Mouse (Mus musculus) hindbrain, embryonic 15.5 days (tissue): ENCODE results near the gene Olfr286. TPM values are rescaled to one million over a fixed set of nuclear protein-coding genes. Genes with fewer than 3 reads are reported as not detected.

Experiments used
- ATAC-seq: fragments of 200-750 bp; cut with Nextera tagmentation; 2 replicates; pipeline ENCODE4 v1.8.0; 2017; ENCODE audit warnings: low read depth, moderate number of reproducible peaks, moderate TSS enrichment; ENCODE audit not compliant: low FRiP score
- H3K27ac ChIP-seq: fragments of 300-500 bp; sonication (generic); replicated peaks from 2 replicates; pipeline ENCODE4 v1.5.1; 2015; ENCODE audit warnings: mild to moderate bottlenecking, inconsistent platforms
- H3K27me3 ChIP-seq: fragments of 300-500 bp; sonication (generic); 2 replicates; pipeline ENCODE4 v1.6.1; 2015; ENCODE audit warnings: control low read depth, inconsistent platforms
- H3K36me3 ChIP-seq: fragments of 300-500 bp; sonication (generic); 2 replicates; pipeline ENCODE4 v1.6.1; 2015; ENCODE audit warnings: control low read depth, inconsistent platforms
- H3K4me1 ChIP-seq: fragments of 300-500 bp; sonication (generic); replicated peaks from 2 replicates; pipeline ENCODE4 v1.6.1; 2015; ENCODE audit warnings: control low read depth, inconsistent platforms
- H3K4me2 ChIP-seq: fragments of 300-500 bp; sonication (generic); 2 replicates; pipeline ENCODE4 v1.6.1; 2015; ENCODE audit warnings: moderate library complexity, mild to moderate bottlenecking, inconsistent platforms
- H3K4me3 ChIP-seq: fragments of 300-500 bp; sonication (generic); 2 replicates; pipeline ENCODE4 v1.5.1; 2015; ENCODE audit warnings: mild to moderate bottlenecking, inconsistent platforms
- H3K9ac ChIP-seq: fragments of 300-500 bp; sonication (generic); 2 replicates; pipeline ENCODE4 v1.6.1; 2015; ENCODE audit warnings: inconsistent platforms
- H3K9me3 ChIP-seq: fragments of 300-500 bp; sonication (generic); 2 replicates; pipeline ENCODE4 v1.6.1; 2016; ENCODE audit warnings: control low read depth, inconsistent platforms
- WGBS: fragments of 180-500 bp; shearing (Covaris S2); methylation state at CpG from one replicate; pipeline ENCODE4 v1.1.7; 2015; 5-methylcytosine and 5-hydroxymethylcytosine counted together
- polyA plus RNA-seq: library from polyadenylated mRNA; unstranded; fragments of >200 nt; fragmentation: Nextera tagmentation; extraction: Ambion mirVana; gene quantifications from 2 replicates; pipeline ENCODE4 v1.2.1, GENCODE M21; 2015

Gene Olfr286
- polyA plus RNA-seq, result not detected in 2 replicates

GRCm38 (mm10) chr15:98234350-98234749 is at the start of gene Olfr286:
TSS of gene Olfr286 (minus strand) at chr15:98234450.
- ATAC-seq, result no peak
- Histone ChIP-seq H3K4me3 (no peak within 1 kb of the TSS), H3K36me3 (no peaks in the 10 kb centered on the region), H3K9me3 (no peaks in the 10 kb centered on the region), H3K4me1 (no peaks in the 10 kb centered on the region), H3K27ac (no peak within 1 kb of the TSS), H3K4me2 (no peak within 1 kb of the TSS), H3K27me3 (no peaks in the 10 kb centered on the region), H3K9ac (no peak within 1 kb of the TSS)
- 90% methylated on average over 4 of the region's 4 CpGs for WGBS

- Histone ChIP-seq H3K27ac (no peak overlapping the region), H3K27me3 (no peaks in the 10 kb centered on the region)
Measured at GRCm38 (mm10) chr15:98257776-98258175, 23.5 kb upstream of the Olfr286 start.

DNA sequence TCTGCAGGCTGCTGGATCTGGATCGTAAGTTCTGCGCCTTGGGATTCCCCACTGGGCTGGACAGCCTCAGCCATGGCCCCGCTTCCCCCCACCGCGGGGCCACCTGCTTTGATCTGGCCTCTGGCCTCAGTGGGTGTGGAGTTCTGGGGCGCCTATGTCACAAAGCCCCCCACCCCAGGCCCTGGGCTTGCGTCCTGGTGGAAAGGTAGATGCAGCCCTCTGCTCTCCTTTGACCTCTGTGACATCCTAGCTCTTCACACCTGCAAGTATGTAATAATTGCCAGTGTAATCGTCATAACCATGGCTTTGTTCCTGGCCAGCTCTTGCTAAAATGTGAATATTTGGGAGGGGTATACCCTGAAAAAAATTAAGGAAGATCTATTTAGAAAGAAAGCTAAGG is 22.9 kb upstream of the Olfr286 start, which contains the start of gene H1fnt:
Gene H1fnt, minus strand, starts transcription at position 101 of the 400 bp plus-strand sequence.
- H3K36me3 ChIP-seq, result no peaks in the 10 kb centered on the region
- 93% methylated on average over 8 of the region's 8 CpGs for WGBS
- H3K27me3 ChIP-seq, result no peaks in the 10 kb centered on the region
- no peaks in the 10 kb centered on the region for H3K9me3 ChIP-seq
- no peak within 1 kb of the TSS for H3K27ac ChIP-seq
- no peak within 1 kb of the TSS for H3K4me3 ChIP-seq
- no peak within 1 kb of the TSS for H3K9ac ChIP-seq
- H3K4me1 ChIP-seq, result no peaks in the 10 kb centered on the region
- no peak for ATAC-seq
- no peak within 1 kb of the TSS for H3K4me2 ChIP-seq

More at GRCm38 (mm10) chr15:98257776-98258175, 23.5 kb upstream of the Olfr286 start:
- ATAC-seq, result no peak
- no peak overlapping the region for H3K9ac ChIP-seq
- H3K9me3 ChIP-seq, result no peaks in the 10 kb centered on the region
- no peaks in the 10 kb centered on the region for H3K4me1 ChIP-seq
- H3K4me3 ChIP-seq, result no peak overlapping the region
- WGBS, result 90% methylated on average over 7 of the region's 7 CpGs
- no peaks in the 10 kb centered on the region for H3K36me3 ChIP-seq
- H3K4me2 ChIP-seq, result no peak overlapping the region

GRCm38 (mm10) chr15:98256271-98256670 is 22.0 kb upstream of the Olfr286 start:
- no peak for ATAC-seq
- WGBS, result 90% methylated on average over 13 of the region's 13 CpGs

GRCm38 (mm10) chr15:98235442-98235841 is 1.2 kb upstream of the Olfr286 start:
- 94% methylated on average over 4 of the region's 4 CpGs for WGBS
- no peak overlapping the region for H3K27ac ChIP-seq
- ATAC-seq, result no peak

More at GRCm38 (mm10) chr15:98256271-98256670, 22.0 kb upstream of the Olfr286 start:
- Histone ChIP-seq H3K4me1 (no peaks in the 10 kb centered on the region), H3K4me2 (no peak overlapping the region), H3K9me3 (no peaks in the 10 kb centered on the region), H3K27me3 (no peaks in the 10 kb centered on the region), H3K27ac (no peak overlapping the region), H3K36me3 (no peaks in the 10 kb centered on the region), H3K4me3 (no peak overlapping the region), H3K9ac (no peak overlapping the region)

DNA sequence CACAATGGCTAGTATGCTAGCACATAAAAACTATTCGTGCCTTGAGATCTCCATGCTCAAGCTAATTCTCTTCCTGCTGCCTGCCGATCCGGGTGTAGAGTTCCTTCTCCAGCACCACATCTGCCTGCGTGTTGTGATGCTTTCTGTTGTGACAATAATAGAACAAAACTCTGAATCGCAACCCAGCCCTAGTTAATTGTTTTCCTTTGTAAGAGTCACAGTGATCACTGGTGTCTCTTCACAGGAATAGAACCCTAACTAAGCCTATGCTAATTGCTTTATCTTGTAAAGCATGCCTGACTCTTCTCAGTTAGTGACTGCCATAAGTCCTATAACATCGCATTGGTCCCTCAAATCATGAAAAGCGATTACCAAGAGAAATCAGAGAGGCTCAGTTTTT is 8.2 kb downstream of the Olfr286 start:
- H3K4me1 ChIP-seq, result no peaks in the 10 kb centered on the region
- no peak overlapping the region for H3K4me2 ChIP-seq
- no peaks in the 10 kb centered on the region for H3K36me3 ChIP-seq
- WGBS, result 70% methylated on average over 7 of the region's 7 CpGs
- H3K9me3 ChIP-seq, result no peaks in the 10 kb centered on the region
- no peaks in the 10 kb centered on the region for H3K27me3 ChIP-seq
- no peak for ATAC-seq
- H3K27ac ChIP-seq, result no peak overlapping the region
- H3K4me3 ChIP-seq, result no peak overlapping the region
- no peak overlapping the region for H3K9ac ChIP-seq

More at GRCm38 (mm10) chr15:98235442-98235841, 1.2 kb upstream of the Olfr286 start:
- Histone ChIP-seq H3K36me3 (no peaks in the 10 kb centered on the region), H3K9me3 (no peaks in the 10 kb centered on the region), H3K27me3 (no peaks in the 10 kb centered on the region), H3K4me3 (no peak overlapping the region), H3K9ac (no peak overlapping the region), H3K4me1 (no peaks in the 10 kb centered on the region), H3K4me2 (no peak overlapping the region)

DNA sequence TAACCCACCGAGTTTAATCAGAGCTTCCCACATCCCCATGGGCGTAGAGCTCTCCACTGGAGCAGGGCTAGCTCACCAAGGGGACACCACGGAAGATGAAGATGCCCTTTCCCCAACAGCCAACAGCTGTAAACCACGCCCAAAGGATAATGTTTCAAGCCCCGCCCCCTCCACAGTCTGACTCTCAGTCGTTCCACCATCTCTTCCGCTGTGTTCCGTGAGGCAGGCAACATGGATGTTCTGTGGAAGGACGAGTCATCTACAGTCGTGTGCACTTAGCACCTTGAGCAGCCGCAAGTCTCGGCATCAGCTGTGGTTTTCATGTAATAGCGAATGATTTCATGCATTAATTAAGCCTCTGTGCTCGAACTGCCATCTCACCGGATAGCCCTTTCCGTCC is 8.6 kb downstream of the Olfr286 start:
- Histone ChIP-seq H3K27me3 (no peaks in the 10 kb centered on the region), H3K9ac (no peak overlapping the region), H3K9me3 (no peaks in the 10 kb centered on the region), H3K27ac (no peak overlapping the region), H3K4me2 (no peak overlapping the region), H3K4me3 (no peak overlapping the region), H3K36me3 (no peaks in the 10 kb centered on the region), H3K4me1 (no peaks in the 10 kb centered on the region)
- no peak for ATAC-seq
- WGBS, result 47% methylated on average over 16 of the region's 16 CpGs

GRCm38 (mm10) chr15:98222377-98222776 is 11.9 kb downstream of the Olfr286 start:
- ATAC-seq, result no peak
- Histone ChIP-seq H3K4me1 (no peaks in the 10 kb centered on the region), H3K27me3 (no peaks in the 10 kb centered on the region), H3K9ac (no peak overlapping the region), H3K36me3 (no peaks in the 10 kb centered on the region), H3K27ac (no peak overlapping the region), H3K4me3 (no peak overlapping the region), H3K9me3 (no peaks in the 10 kb centered on the region), H3K4me2 (no peak overlapping the region)

DNA sequence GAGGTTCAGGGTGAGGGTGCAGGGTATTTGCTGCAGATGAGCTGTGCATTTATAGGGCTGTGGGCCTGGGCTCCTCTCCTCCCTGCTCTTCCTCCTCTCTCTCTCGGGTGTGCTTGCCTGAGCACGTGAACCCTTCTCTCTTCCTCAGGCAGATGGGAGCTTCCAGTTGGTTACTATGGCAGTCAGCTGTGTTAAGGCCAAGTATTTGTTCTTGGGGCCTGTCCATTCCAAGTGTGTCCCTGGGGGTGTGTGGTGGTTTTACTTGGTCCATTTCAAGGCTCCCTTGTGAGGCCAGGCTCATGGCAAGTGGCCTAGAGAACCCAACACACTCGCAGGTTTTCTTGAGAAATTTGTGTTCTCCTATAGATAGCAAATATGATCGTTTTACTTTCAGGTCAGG is 13.4 kb downstream of the Olfr286 start, which contains the start of the genes Gm44579 and Olfr287:
Gene Gm44579, minus strand, starts transcription at position 101 of the 400 bp plus-strand sequence.
Gene Olfr287, minus strand, starts transcription at position 180 of the 400 bp plus-strand sequence.
- no peaks in the 10 kb centered on the region for H3K36me3 ChIP-seq
- ATAC-seq, result no peak
- H3K27me3 ChIP-seq, result no peaks in the 10 kb centered on the region
- no peak within 1 kb of the TSS for H3K27ac ChIP-seq
- no peak within 1 kb of the TSS for H3K4me3 ChIP-seq
- H3K4me2 ChIP-seq, result no peak within 1 kb of the TSS
- no peaks in the 10 kb centered on the region for H3K9me3 ChIP-seq
- no peak within 1 kb of the TSS for H3K9ac ChIP-seq
- 68% methylated on average over 4 of the region's 4 CpGs for WGBS
- H3K4me1 ChIP-seq, result no peaks in the 10 kb centered on the region

GRCm38 (mm10) chr15:98214130-98214529 is 20.1 kb downstream of the Olfr286 start:
- no peak overlapping the region for H3K4me2 ChIP-seq
- H3K27ac ChIP-seq, result no peak overlapping the region
- H3K4me3 ChIP-seq, result no peak overlapping the region

DNA sequence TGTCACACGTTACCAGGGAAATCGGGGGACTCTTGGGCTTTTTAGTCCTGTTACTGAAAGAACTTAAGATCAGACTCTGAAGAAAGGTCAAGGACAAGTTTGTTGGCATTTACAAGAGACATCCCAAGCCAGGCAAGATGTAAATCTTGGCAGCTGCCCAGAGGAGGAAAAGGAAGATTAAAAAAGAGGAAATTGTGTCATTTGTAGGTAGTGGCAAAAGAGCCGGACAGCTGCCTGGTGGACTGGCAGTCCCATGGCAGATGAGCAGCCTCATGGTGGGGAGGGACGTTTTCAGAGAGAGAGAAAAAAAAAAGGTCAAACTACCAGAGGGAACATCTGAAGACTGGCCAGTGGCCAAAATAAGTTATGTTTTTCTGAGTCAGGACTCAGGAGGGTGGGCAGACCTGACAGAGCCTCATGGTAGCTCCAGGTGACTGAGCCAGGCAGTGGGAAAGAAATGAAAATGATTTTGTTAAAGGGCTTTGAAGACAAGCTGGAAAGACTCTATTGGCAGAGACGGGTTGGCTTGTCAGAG is 20.8 kb downstream of the Olfr286 start:
- H3K4me3 ChIP-seq, result no peak overlapping the region
- H3K27ac ChIP-seq, result no peak overlapping the region
- no peaks in the 10 kb centered on the region for H3K9me3 ChIP-seq
- H3K27me3 ChIP-seq, result no peaks in the 10 kb centered on the region
- H3K4me1 ChIP-seq, result no peaks in the 10 kb centered on the region
- no peak overlapping the region for H3K9ac ChIP-seq
- H3K4me2 ChIP-seq, result no peak overlapping the region
- ATAC-seq, result no peak
- 83% methylated on average over 5 of the region's 5 CpGs for WGBS
- H3K36me3 ChIP-seq, result no peaks in the 10 kb centered on the region

More at GRCm38 (mm10) chr15:98214130-98214529, 20.1 kb downstream of the Olfr286 start:
- WGBS, result 69% methylated on average over 5 of the region's 5 CpGs
- no peak overlapping the region for H3K9ac ChIP-seq
- H3K4me1 ChIP-seq, result no peaks in the 10 kb centered on the region
- ATAC-seq, result no peak
- H3K9me3 ChIP-seq, result no peaks in the 10 kb centered on the region
- no peaks in the 10 kb centered on the region for H3K27me3 ChIP-seq
- H3K36me3 ChIP-seq, result no peaks in the 10 kb centered on the region

GRCm38 (mm10) chr15:98209676-98210075 is 24.6 kb downstream of the Olfr286 start:
- WGBS, result 85% methylated on average over 7 of the region's 7 CpGs
- ATAC-seq, result no peak

DNA sequence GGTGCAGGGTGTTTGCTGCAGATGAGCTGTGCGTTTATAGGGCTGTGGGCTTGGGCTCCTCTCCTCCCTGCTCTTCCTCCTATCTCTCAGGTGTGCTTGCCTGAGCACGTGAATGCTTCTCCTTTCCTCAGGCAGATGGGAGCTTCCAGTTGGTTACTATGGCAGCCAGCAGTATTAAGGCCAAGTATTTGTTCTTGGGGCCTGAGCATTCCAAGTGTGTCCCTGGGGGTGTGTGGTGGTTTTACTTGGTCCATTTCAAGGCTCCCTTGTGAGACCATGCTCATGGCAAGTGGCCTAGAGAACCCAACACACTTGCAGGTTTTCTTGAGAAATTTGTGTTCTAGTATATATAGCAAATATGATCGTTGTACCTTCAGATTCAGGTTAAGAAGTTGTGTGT is 38.8 kb downstream of the Olfr286 start, which contains the start of gene Olfr288:
Gene Olfr288, minus strand, starts transcription at position 101 of the 400 bp plus-strand sequence.
- no peak for ATAC-seq
- no peak within 1 kb of the TSS for H3K4me3 ChIP-seq
- H3K27ac ChIP-seq, result no peak within 1 kb of the TSS
- H3K9me3 ChIP-seq, result no peaks in the 10 kb centered on the region
- H3K9ac ChIP-seq, result no peak within 1 kb of the TSS
- no peaks in the 10 kb centered on the region for H3K4me1 ChIP-seq
- H3K4me2 ChIP-seq, result no peak within 1 kb of the TSS
- H3K36me3 ChIP-seq, result no peaks in the 10 kb centered on the region
- H3K27me3 ChIP-seq, result no peaks in the 10 kb centered on the region
- 74% methylated on average over 3 of the region's 3 CpGs for WGBS

More at GRCm38 (mm10) chr15:98209676-98210075, 24.6 kb downstream of the Olfr286 start:
- H3K9me3 ChIP-seq, result no peaks in the 10 kb centered on the region
- no peak overlapping the region for H3K27ac ChIP-seq
- H3K4me3 ChIP-seq, result no peak overlapping the region
- H3K4me1 ChIP-seq, result no peaks in the 10 kb centered on the region
- no peak overlapping the region for H3K9ac ChIP-seq
- H3K4me2 ChIP-seq, result no peak overlapping the region
- no peaks in the 10 kb centered on the region for H3K36me3 ChIP-seq
- H3K27me3 ChIP-seq, result no peaks in the 10 kb centered on the region
